Mouse (Mus musculus): ENCODE results near the gene Ubn2. TPM values are rescaled to one million over a fixed set of nuclear protein-coding genes. Genes with fewer than 3 reads are reported as not detected.

The Ubn2 gene
- polyA plus RNA-seq, 1 experiment from 2014 or later, result 26.4 TPM

Small RNA genes lying within 50 kb of the gene (microRNA-seq; reads per million reads assigned to microRNA genes)
- gene Mir7670, result not detected

Other genes starting within 250 kb of the Ubn2 start
- 11.7 and 13.7 TPM in 2 replicates for gene D630045J12Rik, start 179.9 kb upstream of the Ubn2 start, polyA plus RNA-seq (2016; fragmentation: Nextera tagmentation; extraction: Ambion mirVana)
- 12.2 and 15.0 TPM in 2 replicates for gene Zc3hav1l, start 134.7 kb upstream of the Ubn2 start, polyA plus RNA-seq (2016; fragmentation: Nextera tagmentation; extraction: Ambion mirVana)
- gene Zc3hav1, start 79.3 kb upstream of the Ubn2 start, polyA plus RNA-seq (2016; fragmentation: Nextera tagmentation; extraction: Ambion mirVana), result 1.8 and 2.6 TPM in 2 replicates
- 12.4 and 14.6 TPM in 2 replicates for gene Ttc26, start 52.5 kb upstream of the Ubn2 start, polyA plus RNA-seq (2016; fragmentation: Nextera tagmentation; extraction: Ambion mirVana)
- gene Fmc1, start 99.6 kb downstream of the Ubn2 start, polyA plus RNA-seq (2016; fragmentation: Nextera tagmentation; extraction: Ambion mirVana), result 131 and 133 TPM in 2 replicates
- gene Luc7l2, start 117.4 kb downstream of the Ubn2 start, polyA plus RNA-seq (2016; fragmentation: Nextera tagmentation; extraction: Ambion mirVana), result 43.8 and 50.8 TPM in 2 replicates
- gene Klrg2, start 203.3 kb downstream of the Ubn2 start, polyA plus RNA-seq (2016; fragmentation: Nextera tagmentation; extraction: Ambion mirVana), result 0.18 and 0.19 TPM in 2 replicates
- 2.0 and 2.5 TPM in 2 replicates for gene Clec2l, start 229.1 kb downstream of the Ubn2 start, polyA plus RNA-seq (2016; fragmentation: Nextera tagmentation; extraction: Ambion mirVana)